Mouse (Mus musculus) MN1 (cell line): ENCODE results near the gene Celsr3.

Experiments used
- DNase-seq: peaks from one replicate; pipeline ENCODE4 v3.0.0-alpha.2; 2016; ENCODE audit warnings: low spot score

Celsr3 gene

DNA sequence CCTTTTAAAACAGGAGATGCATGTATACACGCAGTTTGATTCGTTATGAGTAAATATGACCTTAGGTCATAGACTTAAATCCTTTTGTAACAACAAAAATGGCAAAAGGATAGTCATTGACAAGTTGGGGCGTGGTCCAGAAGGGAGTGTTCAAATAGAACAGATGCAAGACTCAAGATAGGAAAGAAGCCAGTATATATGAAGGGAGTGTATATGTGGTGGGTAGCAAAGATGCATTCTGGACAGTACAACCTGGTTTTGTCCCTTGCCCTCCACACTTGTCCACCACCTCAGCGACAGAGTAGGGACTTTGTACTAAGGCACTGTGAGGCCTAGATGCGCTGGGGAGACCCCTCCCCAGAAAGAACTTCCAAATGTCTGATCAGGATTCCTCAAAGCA is 18.4 kb upstream of the Celsr3 start:
- DNase-seq = no peak

DNA sequence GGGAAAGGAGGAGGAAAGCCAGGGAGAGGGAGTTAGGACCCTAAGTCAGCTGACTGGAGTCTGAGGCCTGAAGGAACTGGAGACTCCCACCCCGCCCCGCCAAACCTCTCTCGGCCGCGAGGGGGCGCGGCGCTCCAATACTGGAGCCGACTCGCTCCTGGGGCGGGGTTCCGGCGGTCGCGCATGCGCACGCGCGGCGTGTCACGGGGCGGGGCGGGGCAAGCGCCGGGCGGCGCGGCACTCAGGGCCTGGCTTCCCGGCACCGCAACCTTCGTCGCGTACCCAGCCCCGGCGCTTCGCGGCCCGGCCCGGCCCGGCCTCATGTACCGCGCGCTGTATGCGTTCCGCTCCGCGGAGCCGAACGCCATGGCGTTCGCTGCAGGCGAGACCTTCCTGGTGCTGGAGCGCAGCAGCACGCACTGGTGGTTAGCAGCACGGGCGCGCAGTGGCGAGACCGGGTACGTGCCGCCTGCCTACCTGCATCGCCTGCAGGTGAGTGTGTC is 17.9 kb upstream of the Celsr3 start, which contains the start of gene Nckipsd:
Gene Nckipsd (plus strand): TSS at position 206 of the 503 bp plus-strand sequence.
- peak; percentile 94 for DNase-seq

DNA sequence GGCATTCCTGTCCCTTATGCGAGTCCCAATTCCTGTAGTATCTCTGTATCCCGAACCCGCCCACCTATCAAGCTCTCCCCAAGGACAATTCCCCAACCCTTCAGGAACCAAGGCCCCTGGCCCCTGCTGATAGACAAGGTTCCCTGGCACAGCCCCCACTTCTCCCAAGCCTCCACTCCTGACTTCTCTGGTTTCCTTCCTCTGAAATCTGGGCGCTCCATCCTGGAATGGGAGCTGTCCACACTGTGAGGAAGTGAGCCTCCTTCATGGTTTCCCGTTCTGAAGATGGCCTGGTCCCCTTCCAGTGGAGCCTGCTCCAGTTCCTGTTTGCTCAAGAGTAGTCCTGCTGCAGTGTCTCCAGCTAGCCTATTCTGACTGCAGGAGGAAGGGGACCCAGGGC is 16.9 kb upstream of the Celsr3 start:
- DNase-seq = no peak

DNA sequence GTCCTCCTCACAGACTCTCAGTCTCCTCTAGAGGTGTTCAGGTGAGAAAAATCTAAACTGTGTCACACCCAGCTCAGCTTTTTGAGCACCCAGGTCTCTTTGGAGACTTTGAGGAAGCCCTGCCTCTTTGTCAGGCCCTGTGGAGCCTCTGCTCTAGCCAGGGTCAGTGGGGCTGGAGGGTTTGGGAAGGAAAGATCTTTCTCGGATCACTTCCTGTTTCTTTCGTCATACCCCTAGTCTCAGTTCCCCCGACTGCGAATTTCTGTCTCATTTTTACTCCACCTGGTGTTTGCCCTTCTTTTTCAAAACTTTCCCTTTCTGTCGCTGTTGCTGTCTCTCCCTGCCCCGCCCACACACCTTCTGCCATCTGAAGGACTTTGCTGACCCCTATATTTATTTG is 16.4 kb upstream of the Celsr3 start:
- no peak for DNase-seq

DNA sequence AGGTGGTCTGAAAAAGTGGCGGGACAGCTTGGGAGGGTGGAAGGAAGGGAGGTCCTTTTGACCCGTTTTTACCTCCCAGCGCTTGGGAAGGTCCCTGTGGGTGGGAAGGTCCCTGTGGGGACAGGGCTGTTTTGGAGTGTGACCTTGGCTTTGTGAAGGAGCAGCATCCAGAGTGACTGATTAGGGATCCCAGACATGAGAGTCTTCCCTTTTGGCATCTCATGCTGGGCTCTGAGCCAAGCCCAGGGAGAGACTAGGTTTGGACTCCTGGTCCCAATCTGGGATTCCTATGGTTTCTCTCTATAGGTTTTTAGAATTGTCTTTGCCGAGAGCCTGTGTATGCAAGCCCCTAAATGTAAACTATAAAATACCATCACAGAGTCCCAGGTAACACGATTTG is 15.6 kb upstream of the Celsr3 start:
- DNase-seq = no peak

DNA sequence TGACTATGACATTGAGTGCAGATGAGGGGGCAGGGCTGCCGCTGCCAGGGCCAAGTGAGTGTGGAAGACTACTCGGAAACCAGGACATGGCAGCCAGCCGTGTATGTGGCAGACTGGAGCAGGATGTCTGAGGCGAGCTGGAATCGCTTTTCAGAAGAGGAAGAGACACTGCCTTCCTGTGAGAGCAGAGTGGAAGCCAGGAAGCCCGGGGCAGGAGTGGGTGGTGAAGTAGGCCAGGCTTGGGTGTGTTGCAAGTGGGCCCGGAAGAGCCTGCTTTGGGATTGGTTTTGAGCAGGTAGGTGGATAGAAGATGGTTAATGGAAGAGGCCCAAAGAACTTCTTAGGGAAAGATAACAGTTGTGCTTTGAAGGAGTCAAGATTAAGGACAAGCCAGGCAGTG is 10.6 kb upstream of the Celsr3 start:
- DNase-seq = no peak

DNA sequence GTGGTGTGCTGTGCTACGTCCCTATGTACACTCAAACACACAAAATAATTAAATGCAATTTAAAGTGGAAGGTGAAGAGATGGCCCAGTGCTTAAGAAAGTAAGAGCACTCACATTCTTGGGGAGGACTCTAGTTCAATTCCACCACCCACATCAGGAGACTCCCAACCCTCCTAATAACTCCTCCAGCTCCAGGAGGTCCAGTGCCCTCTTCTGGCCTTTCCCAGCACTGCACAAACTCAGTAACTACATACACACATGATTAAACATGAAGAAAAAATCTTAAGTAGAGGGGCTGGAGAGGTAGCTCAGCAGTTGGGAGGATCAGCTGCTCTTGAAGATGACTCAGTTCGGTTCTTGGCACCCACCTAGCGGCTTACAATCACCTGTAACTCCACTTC is 6.6 kb upstream of the Celsr3 start:
- DNase-seq = peak; percentile 33

DNA sequence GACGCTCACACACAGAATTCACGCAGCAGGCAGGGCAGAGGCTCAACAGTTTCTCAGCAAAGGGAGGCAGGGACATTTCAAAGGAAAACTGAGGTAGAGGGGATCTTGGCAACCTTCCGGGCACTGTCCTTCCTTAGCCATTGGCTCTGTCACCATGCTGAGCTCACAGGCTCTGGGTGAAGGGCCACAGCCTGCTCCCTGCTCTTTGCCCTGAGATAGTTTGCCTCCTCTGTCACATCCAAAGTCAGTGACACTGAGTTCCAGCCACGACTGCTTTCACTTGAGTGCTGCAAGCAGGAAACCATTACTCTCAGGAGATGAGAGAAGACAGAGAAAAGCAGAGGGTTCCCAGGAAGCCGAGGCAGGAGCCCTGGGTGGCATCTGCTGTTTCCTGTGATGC is 6.0 kb upstream of the Celsr3 start:
- DNase-seq = no peak

DNA sequence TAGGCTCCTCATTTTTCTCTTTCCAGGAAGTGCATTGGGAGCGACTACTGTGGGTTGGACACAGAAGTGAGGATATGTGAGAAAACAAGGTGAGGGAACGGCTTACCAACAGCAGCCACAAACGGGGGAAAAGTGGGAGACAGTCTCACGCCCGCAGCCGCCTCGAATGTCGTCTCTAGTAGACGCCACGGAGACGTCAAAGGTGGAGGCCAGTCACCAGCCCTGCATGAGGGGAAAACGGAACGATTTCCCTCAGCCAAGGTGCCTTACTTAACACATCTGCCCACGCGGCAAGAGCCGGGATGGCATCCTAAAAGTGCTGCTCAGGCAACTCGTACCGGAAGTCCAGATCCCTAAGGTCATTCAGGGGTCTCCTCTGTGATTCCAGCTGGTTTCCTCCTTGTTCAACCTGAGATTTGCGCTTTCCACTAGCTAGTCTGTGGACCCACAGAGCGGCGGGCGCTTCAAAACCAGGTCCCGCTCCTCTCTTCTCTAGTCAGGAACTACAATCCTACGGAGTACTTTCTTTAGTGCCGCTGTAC is 1.9 kb upstream of the Celsr3 start:
- peak; percentile 84 for DNase-seq

DNA sequence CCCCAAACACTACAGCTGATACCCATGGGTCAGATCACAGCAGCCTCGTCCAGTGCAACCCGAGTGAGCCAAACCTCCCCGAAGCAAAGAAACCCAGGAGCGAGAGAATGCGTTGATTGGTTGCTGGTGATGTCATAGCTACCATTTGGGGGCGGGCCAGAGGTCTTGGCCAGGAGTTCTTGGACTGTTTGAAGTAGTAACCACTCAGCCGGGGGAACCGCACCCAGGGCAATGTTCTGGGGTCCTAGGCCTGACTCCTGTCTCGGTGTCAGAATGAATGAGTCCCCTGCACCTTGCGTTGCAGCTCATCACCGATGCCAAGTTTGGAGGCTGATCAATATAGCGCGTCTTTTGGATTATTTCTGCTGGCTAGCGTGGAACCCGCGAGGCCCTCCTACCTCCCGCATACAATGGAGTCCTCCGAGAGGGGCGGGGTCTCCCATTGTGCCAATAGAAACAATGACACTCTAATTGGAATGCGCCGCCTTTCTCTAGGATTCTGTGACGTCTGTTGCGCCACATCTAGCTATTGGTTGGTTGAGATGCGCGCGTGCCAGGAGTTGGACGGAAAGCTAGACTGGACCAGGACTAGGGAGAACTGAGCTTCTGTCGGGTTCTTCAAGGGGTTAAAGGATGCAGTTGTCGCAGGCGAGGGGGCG is 1.2 kb upstream of the Celsr3 start:
- peak; percentile 99 for DNase-seq

DNA sequence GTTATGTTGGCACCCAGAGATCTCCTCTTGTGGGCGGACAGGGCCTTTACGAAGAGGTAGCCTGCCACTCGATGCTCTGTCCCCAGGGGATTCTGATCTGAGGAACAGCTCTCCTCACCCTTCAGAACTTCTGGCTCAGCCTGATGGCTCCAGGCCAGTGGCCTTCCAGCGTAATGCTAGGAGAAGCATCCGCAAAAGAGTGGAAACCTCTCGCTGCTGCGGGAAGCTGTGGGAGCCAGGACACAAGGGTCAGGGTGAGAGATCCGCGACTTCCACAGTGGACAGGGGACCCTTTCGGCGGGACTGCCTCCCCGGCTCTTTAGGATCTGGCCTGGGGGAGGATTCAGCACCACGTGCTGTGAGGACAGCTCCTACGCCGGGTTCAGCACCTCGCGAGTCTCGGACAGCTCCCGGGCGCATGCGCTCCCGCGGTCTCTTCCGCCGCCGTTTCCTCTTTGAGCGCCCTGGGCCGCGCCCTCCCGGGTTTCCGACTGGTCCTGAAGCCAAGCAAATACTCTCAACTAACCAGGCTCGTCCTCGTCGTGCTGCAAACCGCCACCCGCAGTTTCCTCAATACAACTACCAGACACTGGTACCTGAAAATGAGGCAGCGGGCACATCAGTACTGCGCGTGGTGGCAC is 700 bp downstream of the Celsr3 start:
- no peak for DNase-seq

DNA sequence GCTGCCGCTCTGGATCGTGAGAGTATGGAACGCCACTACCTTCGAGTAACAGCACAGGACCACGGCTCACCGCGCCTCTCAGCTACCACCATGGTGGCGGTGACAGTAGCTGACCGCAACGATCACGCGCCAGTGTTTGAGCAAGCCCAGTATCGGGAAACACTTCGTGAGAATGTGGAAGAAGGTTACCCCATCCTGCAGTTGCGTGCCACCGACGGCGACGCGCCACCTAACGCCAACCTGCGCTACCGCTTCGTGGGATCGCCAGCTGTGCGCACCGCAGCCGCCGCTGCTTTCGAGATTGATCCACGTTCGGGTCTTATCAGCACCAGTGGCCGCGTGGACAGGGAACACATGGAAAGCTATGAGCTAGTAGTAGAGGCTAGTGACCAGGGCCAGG is 1.3 kb downstream of the Celsr3 start:
- no peak for DNase-seq

DNA sequence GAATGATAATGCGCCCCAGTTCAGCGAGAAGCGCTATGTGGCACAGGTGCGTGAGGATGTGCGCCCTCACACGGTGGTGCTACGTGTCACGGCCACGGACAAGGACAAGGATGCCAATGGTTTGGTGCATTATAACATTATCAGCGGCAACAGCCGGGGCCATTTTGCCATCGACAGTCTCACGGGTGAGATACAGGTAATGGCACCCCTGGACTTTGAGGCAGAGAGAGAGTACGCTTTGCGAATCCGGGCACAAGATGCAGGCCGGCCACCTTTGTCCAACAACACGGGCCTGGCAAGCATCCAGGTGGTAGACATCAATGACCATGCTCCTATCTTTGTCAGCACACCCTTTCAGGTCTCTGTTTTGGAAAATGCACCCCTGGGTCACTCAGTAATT is 1.8 kb downstream of the Celsr3 start:
- DNase-seq = no peak

DNA sequence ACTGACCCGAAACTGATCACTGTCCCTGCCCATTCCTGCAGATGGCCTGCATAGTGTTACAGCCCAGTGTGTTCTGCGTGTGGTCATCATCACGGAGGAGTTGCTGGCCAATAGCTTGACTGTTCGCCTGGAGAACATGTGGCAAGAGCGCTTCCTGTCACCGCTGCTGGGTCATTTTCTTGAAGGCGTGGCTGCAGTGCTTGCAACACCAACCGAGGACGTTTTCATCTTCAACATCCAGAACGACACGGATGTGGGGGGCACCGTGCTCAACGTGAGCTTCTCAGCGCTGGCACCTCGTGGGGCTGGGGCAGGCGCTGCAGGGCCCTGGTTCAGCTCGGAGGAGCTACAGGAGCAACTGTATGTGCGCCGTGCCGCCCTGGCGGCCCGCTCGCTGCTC is 5.5 kb downstream of the Celsr3 start:
- no peak for DNase-seq

DNA sequence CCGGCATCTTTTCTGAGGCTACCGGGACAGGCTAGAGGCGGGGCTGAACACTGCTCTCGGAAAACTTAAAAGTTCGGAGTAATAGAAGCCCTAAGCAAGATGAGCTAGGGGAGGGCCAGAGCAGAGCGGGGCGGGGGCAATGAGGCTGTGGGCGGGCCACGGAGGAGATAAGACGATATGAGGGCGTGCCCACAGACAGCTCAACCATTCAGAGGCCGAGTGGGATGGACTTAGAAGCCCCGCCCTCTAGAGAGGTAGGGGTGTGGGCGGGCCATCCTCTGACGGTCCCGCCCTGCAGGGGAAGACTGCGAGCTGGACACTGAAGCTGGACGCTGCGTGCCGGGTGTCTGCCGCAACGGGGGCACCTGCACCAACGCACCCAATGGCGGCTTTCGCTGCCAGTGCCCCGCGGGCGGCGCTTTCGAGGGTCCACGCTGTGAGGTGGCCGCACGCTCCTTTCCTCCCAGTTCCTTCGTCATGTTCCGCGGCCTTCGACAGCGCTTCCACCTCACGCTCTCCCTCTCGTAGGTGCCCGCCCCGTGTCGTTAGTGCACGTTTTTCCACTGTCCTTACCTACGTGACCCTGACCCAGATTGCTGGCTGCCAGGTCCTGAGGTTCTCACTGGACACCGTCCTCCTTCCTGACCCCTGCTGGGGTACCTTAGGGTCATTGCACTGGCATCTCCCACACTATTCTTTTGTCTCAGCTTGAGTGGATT is 6.4 kb downstream of the Celsr3 start:
- no peak for DNase-seq

DNA sequence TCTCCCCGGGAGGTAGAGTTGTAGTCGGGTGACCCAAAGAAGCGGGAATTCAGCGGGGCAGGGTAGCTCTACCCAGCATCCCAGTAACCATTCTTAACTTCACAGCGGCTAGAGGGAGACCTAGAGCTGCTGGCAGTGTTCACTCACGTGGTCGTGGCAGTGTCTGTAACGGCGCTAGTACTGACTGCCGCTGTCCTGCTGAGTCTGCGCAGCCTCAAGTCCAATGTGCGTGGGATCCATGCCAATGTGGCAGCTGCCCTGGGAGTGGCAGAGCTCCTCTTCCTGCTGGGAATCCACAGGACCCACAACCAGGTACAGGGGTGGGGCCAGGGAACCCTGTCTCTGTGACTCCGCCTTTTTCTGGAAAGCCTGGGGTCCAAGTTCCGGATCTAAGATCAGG is 16.9 kb downstream of the Celsr3 start:
- no peak for DNase-seq

DNA sequence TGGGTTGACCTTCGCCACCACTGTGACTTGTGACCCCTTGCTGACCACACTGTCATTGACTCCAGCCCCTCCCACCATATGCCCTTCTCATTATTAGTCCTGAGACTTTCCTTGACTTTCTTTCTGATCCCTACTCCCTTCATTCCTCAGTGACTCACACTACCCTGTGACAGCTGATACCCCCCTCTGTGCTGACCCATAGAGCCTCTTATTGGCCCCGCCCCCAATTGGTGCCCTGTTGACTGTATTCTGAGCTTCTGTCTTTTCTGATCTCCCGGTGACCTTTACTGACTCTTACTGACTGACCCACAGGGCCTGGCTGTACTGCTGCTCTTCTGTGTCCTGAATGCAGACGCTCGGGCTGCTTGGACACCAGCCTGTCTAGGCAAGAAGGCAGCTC is 19.3 kb downstream of the Celsr3 start:
- no peak for DNase-seq

DNA sequence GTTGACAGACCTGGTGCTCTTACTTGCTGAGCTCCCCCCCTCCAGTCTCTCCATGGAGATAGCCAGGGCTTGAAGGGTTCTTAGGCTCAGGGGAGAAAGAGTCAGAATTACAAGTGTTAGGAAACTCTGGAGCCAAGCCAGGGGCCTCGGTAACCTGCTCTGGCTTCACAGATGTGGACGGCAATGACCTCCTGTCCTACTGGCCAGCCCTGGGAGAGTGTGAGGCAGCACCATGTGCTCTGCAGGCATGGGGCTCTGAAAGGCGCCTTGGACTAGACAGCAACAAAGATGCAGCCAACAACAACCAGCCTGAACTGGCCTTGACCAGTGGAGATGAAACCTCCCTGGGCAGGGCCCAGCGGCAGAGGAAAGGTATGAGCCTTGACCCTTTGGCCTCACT is 21.3 kb downstream of the Celsr3 start:
- DNase-seq = no peak

DNA sequence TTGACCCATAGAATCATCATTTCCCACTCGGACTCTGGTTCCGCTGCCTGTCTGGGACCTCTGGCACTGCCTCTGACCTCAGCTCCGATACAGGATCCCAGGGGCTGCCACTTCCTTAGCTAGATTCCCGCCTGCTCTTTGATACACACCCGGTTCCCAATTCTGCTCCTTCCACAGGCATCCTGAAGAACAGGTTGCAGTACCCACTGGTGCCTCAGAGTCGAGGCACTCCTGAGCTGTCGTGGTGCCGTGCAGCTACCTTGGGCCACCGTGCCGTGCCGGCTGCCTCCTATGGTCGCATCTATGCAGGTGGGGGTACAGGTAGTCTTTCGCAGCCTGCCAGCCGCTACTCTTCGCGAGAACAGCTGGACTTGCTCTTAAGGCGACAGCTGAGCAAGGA is 22.3 kb downstream of the Celsr3 start:
- no peak for DNase-seq

DNA sequence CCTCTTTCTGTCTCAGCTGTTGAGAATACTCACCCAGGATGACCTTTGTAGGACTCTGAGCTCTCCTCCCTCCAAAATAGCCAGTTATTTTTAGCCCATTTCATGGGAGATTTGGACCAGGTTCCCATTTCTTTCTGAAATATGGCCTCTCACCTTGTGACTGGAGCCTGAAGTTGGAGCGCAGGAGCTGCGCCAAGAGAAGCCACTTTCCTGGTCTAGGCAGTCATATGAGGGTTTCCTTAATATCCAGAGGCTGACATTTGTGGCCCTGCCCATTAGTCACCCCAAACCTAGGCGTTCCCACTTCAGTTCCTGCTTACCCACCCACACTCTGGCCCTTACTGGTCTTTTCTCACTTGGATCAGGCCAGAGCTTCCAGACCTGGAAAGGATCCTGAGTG is 26.9 kb downstream of the Celsr3 start, which contains the start of gene Slc26a6:
Gene Slc26a6 (plus strand): TSS at position 308 of the 400 bp plus-strand sequence.
- no peak for DNase-seq

DNA sequence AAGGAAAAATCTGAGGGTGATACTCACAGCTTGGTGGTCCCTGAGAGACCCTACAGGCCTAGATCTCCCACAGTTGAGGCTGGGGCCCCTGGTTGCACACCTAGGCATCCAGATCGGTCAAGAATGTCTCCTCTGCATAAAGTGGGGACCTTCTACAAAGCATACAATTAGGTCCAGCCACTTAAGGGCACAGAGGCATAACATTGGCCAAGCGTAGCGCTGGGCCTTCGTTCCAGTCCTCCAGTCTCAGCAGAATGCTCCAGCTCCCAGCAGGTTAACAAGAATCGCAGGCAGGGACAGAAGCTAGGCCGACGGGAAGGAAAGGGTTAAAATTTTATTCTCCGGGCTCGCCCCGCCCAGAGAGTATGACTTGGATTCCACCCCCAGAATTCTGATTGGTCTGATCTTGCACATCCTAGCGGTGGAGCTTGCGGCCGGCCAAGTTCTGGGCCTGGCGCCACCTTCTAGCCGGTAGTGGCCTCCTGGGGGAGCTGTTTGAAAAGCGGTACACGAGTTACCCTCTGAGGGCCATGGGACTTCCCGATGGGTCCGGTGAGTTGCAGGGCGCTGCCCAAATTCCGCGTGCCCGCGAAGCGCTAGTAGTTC is 27.6 kb downstream of the Celsr3 start:
- peak; percentile 95 for DNase-seq

DNA sequence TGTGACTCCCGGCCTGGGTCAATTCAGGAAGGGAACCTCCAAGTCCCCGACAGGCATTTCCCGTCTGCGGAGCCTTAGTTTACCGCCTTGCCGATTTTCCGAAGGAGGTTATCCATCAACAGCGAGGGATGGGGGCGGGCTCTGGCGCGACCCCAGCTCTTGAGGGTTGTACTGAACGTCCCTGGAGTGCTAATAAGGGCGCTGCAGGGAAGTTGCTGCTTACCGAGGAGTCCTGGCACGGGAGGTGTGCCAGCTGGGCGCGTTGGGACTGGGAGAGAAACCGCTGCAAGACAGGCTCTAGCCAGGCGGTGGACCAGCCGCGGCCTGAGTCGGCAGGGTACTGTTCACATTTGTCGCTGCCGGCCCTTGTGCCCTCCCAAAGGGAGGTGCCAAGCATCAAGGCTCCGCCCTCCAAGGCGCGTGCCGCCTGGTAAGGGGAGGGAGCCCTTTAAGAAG is 28.1 kb downstream of the Celsr3 start:
- peak; percentile 90 for DNase-seq
